Mouse (Mus musculus) forebrain, embryonic 12.5 days (tissue): ENCODE measurements at regions not wholly inside any gene's neighbourhood (a gene's known extent, or its start where the extent isn't known, plus 50 kb on each side); places are given as distances from the start of the nearest gene placed in this dataset.
"Not testable (repeated sequence)": the region's sequence is repeated elsewhere in the genome, so short reads cannot be mapped to it uniquely, and the experiment has no call there.

Experiments used
- ATAC-seq: fragments of 200-750 bp; cut with Nextera tagmentation; 2 replicates; pipeline ENCODE4 v1.8.0; 2017; ENCODE audit warnings: moderate TSS enrichment; ENCODE audit not compliant: low FRiP score
- H3K27ac ChIP-seq: fragments of 300-500 bp; sonication (generic); 2 replicates; pipeline ENCODE4 v1.5.1; 2016; ENCODE audit warnings: mild to moderate bottlenecking
- H3K27me3 ChIP-seq: fragments of 300-500 bp; sonication (generic); 2 replicates; pipeline ENCODE4 v1.6.1; 2016; ENCODE audit warnings: mild to moderate bottlenecking
- H3K36me3 ChIP-seq: fragments of 300-500 bp; sonication (generic); replicated peaks from 2 replicates; pipeline ENCODE4 v1.6.1; 2016; ENCODE audit warnings: mild to moderate bottlenecking
- H3K4me1 ChIP-seq: fragments of 300-500 bp; sonication (generic); 2 replicates; pipeline ENCODE4 v1.6.1; 2016
- H3K4me2 ChIP-seq: fragments of 300-500 bp; sonication (generic); 2 replicates; pipeline ENCODE4 v1.6.1; 2016; ENCODE audit warnings: mild to moderate bottlenecking, moderate library complexity
- H3K4me3 ChIP-seq: fragments of 300-500 bp; sonication (generic); replicated peaks from 2 replicates; pipeline ENCODE4 v1.5.1; 2016; ENCODE audit warnings: mild to moderate bottlenecking
- H3K9ac ChIP-seq: fragments of 300-500 bp; sonication (generic); 2 replicates; pipeline ENCODE4 v1.6.1; 2016; ENCODE audit warnings: mild to moderate bottlenecking
- H3K9me3 ChIP-seq: fragments of 300-500 bp; sonication (generic); 2 replicates; pipeline ENCODE4 v1.6.1; 2016
- WGBS: fragments of 180-500 bp; shearing (Covaris S2); methylation state at CpG from one replicate; pipeline ENCODE4 v1.1.7; 2016; 5-methylcytosine and 5-hydroxymethylcytosine counted together

- H3K27me3 ChIP-seq, H3K4me3 ChIP-seq, H3K9me3 ChIP-seq, H3K36me3 ChIP-seq, H3K9ac ChIP-seq, H3K4me2 ChIP-seq, H3K4me1 ChIP-seq, H3K27ac ChIP-seq, ATAC-seq: not testable (repeated sequence)
- WGBS = 93% methylated on average over 22 of the region's 22 CpGs
These were observed 1081.3 kb upstream of the Kcnd2 start for GRCm38 (mm10) chr6:20133991-20134390.

- no peaks in the 10 kb centered on the region for H3K27me3 ChIP-seq
- no peak overlapping the region for H3K27ac ChIP-seq
- H3K9ac ChIP-seq = no peak overlapping the region
- H3K4me1 ChIP-seq = no peaks in the 10 kb centered on the region
- H3K4me2 ChIP-seq = no peak overlapping the region
- no peaks in the 10 kb centered on the region for H3K9me3 ChIP-seq
- no peaks in the 10 kb centered on the region for H3K36me3 ChIP-seq
- ATAC-seq = no peak
- no peak overlapping the region for H3K4me3 ChIP-seq
These were observed 1077.8 kb upstream of the Kcnd2 start for GRCm38 (mm10) chr6:20137546-20137945.
